Mouse (Mus musculus): ENCODE results near the gene Arhgap24. TPM values are rescaled to one million over a fixed set of nuclear protein-coding genes. Genes with fewer than 3 reads are reported as not detected.
"Not testable (repeated sequence)": the region's sequence is repeated elsewhere in the genome, so short reads cannot be mapped to it uniquely, and the experiment has no call there.

Arhgap24 gene
- total RNA-seq, 1 experiment from 2014 or later, result 13.4 TPM

DNA sequence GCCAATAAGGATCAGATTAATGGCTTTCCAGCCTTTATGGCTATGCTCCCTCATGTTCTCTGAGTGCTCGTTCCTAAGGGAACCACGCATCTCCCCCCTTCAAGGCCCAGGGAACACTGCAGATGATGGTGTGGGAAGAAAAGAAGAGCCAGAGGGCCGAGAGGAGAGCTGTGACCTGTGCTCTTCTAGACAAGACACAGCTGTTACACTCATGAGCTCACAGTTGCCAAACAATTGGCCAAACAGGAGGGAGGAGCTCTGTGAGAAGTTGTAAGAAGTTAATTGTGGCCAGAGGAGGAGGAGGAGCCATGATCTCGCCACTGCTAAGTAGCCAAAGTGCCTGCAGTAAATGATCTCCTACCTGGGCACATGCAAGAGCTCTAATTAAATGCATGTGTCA lies 322.5 kb downstream of the Arhgap24 start:
- no peak for DNase-seq

DNA sequence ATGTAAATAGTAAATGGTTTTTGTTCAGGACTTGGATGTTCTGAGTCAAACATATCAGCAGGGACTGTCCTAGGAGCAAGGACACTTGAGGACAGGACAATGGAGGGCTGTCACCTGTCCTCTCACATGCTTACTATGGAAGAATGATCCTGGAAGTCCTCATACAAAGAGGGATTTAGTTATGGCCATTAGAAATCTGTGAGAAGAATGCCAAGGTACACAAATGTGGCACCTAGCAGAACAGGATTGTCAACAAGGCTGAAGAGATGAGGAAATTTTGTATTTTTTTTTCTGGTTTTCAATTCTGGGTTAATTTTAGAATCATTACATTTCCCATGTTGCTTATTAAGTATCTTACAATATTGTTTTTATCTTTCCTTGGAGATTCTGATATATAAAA lies 326.3 kb downstream of the Arhgap24 start:
- DNase-seq, result no peak

DNA sequence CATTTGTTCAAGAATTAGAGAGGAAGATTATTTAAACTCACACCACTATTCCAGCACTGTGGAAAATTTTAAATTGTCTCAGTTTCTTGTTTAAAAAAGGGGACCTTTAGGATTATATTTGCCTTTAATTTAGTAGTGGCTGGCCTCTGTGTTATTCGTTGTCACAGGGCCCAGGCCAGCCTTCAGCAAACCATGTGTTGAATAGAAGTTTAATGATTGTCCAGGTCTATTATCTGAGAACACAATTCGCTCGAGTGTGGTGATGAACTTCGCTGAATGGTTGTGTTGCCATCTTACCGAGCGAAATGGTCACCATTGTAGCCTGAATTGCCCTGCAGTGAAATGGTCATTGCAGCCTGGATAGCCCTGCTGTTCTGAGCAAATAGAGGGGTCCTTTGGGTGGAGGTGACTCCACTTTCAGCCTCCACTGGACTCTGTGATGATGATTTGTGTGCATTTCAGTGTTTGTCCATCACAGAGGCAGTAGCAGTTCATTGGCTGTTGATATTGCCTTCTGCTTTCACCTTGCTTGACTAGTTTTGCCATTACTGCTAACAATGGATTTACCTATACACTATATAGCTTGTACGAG lies 329.3 kb downstream of the Arhgap24 start:
- no peak for DNase-seq

DNA sequence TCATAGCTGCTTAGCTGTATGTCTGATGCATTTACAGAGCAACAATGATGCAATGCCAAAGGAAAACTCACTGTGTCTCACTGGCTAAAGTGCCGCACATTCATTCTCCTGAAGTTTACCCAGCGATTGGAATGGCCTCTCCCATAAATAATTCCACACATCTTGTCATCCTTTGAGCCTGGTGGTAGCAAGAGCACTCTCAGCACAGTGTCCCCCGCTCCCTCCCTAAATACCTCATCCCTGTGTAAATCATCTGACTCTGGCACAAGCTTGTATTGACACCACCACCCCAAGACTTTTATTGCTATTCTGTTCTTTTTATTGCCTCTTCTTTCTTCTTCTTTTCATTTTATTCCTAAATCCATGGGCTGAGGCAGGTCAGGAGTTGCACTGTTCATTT lies 332.1 kb downstream of the Arhgap24 start:
- no peak for DNase-seq

DNA sequence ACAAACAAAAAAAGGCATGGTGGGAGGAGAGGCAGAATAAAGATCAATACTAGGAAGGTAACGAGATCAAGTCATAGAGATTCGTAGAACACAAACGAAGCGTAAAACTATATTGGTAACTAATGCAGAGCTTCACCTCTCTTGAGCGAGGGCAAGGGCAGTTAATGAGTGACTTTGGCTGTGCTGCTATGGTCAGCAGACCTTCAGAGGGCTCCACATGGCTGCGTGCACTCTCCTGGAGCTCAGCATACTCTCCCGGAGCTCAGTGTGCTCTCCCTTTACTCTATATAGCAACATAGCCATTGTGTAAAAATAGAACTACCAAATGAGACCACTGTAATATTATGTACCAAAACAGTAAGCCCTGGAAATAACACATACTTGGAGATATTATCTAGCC lies 336.4 kb downstream of the Arhgap24 start:
- no peak for DNase-seq

DNA sequence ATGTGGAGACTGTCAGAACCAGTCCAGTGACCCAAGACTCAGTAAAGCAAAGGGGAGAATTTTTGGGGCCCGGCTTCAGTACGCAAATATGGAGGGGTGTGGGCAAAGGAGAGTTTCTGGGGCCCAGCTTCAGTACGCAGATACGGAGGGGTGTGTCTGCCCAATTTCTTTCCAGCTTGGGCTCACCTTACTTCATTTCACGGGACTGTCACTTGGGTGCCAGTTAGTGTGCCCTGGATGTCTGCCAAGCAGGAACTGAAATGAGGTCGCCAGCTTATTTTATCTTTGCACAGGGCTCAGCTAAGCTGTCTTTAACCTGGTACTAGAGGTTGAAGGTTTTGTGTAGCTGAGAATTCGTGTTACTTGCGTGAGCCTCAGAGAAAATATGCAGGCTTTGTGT lies 344.3 kb downstream of the Arhgap24 start:
- peak; percentile 22 for DNase-seq

DNA sequence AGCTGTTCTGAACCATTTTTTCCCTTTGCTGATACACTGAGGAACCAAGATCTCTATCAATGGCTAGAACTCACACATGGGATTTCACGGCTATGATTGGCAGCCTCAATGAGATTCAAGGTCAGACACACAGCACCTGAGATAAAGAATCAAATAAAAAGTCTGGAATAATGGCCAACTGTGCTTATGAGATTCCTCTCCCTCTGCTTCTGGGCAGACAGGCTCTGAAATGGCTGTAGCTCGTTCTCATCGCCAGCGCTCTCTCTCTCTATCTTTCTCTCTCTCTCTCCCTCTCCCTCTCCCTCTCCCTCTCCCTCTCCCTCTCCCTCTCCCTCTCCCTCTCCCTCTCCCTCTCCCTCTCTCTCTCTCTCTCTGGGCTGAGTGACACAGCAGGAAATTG lies 357.9 kb downstream of the Arhgap24 start:
- DNase-seq, result no peak

DNA sequence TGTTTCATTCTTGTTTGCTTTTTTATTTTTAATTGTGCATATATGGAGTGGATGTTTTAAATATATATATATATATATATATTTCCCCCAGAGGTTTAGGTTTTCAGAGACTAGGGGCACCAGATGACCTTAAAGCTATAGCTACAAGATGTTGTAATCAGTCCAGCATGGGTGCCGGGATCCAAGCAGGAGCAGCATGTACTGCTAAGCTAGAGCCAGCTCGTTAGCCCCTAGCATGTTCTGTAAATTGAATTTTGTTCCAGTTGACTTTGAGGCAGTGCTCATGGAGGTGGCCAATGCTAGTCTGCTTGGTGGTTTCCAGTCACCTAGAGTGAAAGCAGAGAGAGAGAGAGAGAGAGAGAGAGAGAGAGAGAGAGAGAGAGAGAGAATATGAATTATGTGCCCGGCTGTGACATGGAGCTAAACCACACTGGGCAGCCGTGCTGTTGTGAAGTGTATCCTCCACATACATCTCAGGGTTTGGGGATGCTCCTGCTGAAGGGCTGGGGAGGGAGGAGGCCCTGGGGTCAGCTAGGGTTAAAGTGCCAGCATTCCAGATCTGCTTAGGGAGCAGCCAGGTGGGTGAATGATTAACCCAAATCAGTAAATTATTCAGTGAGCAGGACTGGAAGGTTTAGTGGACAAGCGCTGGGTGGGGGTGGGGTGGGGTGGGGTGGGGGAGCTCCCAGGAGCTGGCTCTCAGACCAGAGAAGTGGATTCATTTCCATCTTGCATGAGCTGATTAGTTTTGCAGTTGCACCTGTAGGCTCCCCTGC lies 362.9 kb downstream of the Arhgap24 start:
- no peak for DNase-seq

DNA sequence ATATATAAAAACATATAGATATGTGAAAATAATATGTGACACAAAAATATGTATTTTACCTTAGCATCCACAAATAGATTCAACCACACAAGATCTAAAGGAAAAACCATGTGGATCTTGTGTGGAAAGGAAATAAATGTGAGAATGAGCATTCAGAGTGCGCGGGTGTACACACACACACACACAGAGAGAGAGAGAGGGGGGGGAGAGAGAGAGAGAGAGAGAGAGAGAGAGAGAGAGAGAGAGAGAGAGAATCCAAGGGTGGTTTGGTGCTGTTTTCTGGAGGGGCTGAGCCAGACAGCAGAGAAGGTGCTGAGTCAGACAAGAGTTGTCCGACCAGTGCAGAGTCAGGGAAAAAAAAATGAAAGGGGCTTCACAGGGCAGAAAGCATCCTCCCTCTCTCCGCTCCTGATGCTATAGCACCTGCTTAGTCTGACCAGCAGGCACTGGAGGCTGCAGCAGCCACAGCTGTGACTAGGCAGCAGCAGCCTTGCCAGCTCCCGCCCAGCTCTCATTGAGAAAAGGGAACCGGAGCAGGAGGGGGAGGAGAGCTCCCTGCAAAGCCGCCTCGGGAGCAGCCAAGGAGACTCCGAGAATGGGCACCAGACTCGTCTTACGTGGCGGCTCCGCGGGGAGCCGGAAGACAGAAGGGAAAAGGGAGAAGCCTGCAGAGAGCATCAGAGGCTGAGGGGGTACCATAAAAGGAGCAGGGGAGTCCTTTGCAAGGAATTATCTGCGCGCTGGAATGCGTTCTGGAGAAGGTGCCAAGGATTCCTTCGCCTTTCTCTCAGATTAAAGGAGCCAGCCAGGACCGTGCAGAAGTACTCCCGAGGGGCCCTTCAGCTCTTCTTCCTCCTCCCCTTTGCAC lies 363.8 kb downstream of the Arhgap24 start:
- DNase-seq, result peak; percentile 90

DNA sequence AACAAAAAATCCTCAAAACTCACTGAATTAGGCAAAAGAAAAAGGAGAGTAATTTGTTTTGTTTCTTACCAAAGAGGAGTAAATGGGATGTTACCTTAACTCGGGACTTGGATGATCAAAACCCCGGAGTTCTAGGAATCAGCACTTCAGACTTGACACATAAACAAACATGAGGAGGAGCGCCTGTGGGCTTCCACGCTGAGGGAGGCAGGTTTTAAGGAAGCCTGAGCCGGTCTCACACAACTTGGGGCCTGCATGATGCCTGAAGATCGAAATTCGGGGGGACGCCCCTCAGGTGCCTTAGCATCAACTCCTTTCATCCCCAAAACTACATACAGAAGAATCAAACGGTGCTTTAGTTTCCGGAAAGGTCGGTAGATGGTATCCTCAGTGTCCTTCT lies 364.6 kb downstream of the Arhgap24 start:
- DNase-seq, result no peak

DNA sequence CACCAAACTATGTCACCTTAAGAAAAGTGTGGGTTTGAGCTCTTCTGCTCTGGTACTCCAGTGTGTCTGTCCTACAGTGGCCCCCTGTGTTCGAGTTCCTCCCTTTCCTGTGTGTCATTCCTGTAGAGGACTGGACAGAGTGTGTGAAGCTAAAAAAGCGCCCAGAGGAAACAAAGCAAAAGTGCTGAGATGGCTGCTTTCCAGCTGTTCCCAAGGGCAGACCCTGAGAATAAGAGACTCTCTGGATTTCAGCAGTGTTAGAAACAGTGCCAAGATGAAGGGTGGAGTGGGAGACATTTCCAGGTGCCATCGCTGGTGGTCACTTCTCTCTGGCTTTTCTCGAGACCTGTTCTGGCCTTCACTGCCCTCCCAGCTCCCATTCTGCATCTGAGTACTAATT lies 366.7 kb downstream of the Arhgap24 start:
- DNase-seq, result no peak

DNA sequence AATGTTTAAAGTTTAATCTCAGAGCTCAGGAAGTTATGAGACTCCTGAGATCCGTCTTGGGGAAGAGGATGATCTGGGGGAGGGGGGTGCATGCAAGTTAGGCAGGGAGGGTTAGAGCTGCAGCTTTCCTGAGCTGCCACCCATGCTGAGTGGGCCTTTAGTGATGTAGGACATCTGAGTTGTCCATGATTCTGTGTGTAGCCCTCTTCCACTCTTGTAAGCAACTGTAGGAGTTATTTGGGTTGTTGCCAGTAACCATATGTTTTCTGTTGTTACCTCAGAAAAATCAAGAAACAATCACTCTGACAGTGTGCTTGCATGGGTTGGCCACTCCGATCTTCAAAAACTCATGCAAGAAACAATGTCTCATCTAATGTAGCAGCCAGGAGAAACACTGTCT lies 370.6 kb downstream of the Arhgap24 start:
- DNase-seq, result no peak

DNA sequence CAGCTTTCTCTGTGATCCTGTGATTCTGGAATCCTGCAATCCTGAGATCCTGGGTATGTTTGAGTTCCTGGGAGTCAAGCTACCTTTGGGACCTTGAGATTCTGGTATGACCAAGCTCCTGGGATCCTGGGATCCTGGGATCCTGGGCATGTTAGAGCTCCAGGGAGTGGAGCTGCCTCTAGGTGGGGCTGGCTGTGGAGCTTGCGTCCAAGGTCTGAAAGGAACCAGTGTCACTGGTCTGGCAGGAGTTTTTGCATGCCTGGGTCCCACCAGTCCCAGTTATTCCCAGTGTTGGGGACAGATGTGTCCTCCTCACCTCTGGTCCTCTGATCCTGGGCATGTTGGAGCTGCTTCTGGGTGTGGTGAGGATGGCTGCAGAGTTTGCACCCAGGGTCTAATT lies 372.6 kb downstream of the Arhgap24 start:
- DNase-seq, result no peak

DNA sequence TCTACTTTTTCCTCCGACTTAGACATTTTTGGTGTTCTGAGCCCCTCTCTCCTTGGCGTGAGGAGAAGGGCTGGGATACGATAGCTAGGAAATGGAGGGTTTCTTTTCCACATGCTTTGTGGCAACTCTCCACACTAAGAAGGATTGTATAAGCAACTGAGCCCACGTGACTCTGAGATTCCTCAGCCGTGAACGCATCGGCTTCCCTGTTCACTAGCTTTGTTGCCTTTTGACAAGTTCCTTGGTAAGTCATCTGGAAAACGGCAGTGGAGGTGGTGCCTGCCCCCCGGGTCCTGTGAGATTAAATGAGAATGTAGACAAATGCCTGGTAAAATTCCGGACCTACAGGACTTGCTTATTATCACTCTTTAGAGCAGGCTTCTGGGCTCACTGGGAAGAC lies 374.6 kb downstream of the Arhgap24 start:
- DNase-seq, result no peak

DNA sequence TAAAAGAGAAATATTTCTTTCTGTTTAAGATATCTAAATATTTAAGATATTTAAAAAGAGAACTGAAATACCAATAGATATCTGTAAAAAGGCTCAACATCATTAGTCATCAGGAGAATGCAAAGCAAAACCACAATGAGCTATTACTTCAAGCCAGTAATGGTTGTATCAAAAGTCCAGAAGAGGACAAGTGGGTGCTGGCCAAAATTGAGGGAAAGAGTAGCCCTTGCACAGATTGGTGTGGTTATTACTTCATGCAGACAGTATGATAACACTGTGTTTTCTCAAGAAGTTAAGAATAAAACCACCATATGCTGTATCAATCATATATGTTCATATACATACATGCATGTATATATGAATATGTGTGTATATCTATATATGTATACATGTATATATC lies 376.9 kb downstream of the Arhgap24 start:
- no peak for DNase-seq

DNA sequence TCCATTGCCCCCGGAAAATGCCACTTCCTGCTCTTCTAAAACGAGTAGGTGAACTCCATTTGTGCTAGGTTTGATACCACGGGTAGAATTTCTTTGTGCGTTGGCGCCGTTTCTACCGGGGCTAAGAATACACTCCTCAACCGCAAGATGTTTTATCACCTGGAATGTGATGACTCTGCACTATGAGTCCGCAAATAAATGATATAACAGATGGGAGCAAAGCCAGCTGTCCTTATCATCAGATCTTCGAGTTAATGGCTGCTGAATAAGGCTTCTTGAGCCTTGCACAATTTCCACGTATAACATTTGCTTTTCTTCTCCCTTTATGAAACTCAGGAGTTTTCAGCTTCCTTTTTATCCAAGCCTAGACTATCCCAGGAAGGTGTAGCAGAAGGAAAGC lies 378.6 kb downstream of the Arhgap24 start:
- DNase-seq, result no peak

DNA sequence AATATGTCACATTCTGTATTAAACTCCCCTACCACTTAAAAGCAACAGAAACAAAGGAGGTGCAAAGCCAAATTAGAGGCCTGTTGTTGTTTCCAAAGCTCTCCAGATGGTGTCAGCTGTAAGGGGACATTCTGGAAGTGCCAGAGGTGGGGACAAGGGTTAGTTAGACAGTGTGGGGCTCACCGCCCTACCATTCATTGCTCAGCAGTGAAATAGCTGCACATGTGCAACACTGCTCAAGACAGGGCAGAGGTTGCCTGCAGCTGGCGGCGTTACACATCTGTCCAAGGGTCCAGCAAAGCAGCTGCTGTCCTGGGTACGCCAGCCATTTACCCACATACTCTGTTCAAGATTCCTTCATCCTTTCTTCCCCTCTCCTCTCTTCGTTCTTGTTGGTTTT lies 387.0 kb downstream of the Arhgap24 start:
- DNase-seq, result no peak

DNA sequence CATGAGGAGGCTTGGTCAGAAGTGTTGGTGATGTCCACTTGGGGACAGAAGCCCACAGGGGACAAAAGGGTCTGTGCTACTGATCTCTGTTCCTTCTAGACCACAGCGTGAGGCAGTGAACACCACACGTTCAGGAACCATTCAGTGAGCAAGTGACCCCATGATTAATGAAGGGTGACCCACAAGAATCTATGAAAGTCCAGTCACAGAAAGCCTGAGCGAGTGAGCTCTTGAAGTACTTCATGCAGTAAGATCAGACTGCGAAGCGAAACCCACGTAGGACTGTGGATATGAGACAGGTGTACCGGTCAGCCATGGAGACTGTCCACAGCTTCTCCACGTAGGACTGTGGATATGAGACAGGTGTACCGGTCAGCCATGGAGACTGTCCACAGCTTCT lies 391.8 kb downstream of the Arhgap24 start:
- DNase-seq, result not testable (repeated sequence)

DNA sequence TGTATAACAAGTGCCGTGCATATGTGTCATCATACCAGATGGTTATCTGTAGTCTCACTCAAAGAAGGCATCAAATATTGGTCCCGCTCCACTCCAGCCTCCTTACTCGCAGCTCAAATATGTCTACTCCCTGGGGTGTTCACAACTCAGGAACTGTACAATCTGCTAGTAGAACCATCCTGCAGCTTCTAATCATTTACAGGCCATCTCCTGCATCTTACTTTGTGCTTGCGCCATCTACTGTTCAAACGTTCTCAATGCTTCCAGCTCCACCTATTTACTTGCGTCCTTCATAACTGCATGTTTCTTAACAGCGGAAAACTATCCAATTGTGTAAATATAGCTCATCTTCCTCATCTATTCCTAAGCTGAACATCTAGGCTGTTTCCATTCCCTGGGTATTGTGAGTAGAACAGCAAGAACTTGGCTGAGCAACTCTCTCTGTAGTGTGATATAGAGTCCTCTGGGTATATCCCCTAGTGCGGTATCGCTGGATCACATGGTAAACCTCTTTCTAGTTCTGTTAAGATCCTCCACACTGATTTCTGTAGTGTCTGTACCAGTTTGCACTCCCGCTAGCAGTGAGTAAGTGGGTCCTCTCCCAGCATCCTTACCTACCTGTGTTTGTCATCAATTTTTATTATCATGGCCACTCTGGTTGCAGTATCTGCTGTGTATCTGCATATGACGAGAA lies 393.6 kb downstream of the Arhgap24 start:
- peak; percentile 56 for DNase-seq

DNA sequence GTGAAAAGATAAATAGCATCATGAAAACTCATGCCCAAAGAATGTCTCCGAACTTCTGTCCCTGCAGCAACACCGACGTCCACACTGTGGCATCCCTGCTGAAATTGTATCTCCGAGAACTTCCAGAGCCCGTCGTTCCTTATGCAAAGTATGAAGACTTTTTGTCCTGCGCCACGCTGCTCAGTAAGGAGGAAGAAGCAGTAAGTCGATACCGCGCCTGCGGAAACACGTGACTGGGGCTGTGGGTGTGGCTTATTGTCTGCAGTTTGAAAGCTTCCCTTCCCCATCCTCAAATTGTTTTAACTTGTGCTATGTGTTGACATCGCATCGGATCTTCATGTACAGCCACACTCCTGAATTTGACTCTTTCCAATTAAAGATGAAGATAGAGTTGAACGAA lies 394.4 kb downstream of the Arhgap24 start:
- DNase-seq, result no peak

DNA sequence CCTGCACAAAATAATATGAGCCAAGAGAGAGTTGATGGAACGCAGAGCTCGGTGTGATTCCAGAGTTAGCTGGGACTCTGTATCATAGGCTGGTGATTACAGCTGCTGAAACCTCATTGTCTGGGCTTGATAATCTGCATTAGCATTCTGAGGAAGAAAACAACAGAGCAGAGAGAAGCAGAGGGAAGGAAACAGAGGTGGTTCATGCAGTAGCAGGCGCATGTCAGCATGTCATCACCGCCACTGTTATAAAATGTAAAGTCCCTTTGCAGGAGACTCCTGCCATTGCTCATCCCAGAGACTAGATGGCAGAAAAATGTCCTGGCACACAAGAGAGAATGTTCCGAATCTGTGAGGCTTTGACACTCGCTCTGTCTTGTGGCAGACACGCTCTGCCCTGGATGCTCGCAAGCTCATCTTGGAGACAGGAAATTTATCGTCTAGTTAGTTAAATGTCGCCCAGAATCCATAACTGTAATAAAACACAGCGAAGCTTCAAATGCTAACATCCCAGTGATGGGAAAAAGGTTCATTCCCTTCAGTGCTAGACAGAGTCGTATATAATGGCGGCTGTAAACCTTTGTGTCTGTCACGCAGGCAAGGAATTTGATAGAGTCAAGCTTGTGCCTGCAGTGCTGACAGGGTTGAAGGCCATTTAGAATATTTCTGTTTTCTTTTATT lies 407.4 kb downstream of the Arhgap24 start:
- no peak for DNase-seq

DNA sequence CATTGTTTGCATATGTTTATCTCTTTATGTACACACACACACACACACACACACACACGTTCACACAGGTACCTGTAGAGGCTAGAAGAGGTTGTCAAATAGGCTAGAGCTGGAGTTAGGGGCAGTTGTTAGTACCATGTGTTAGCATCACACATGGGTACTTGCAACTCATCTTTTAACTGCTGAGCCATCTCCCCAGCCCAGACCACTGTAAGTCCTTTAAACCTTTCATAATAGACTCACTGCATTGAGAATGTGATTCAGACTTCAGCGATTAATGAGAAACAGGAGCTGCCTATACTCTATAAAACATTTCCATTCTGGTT lies 407.9 kb downstream of the Arhgap24 start:
- no peak for DNase-seq

All from adrenal gland, postnatal 14 days (tissue).